Mouse (Mus musculus) embryonic fibroblast, embryonic 13.5 days (primary cell): ENCODE results near the gene Tagln2. TPM values are rescaled to one million over a fixed set of nuclear protein-coding genes. Genes with fewer than 3 reads are reported as not detected.

ENCODE experiments used
- H3K27ac ChIP-seq: 2 replicates; pipeline ENCODE4 v1.5.1; 2012; ENCODE audit warnings: low read length, control low read depth, inconsistent platforms; ENCODE audit not compliant: insufficient read depth
- H3K4me1 ChIP-seq: 2 replicates; pipeline ENCODE4 v1.6.1; 2011; ENCODE audit warnings: low read length; ENCODE audit not compliant: control insufficient read depth, insufficient read depth
- H3K4me3 ChIP-seq: 2 replicates; pipeline ENCODE4 v1.5.1; 2011; ENCODE audit warnings: mild to moderate bottlenecking, control low read depth, low read length; ENCODE audit not compliant: insufficient read depth
- CTCF ChIP-seq: IDR thresholded peaks from 2 replicates; pipeline ENCODE4 v1.5.1; 2011; ENCODE audit warnings: mild to moderate bottlenecking, control low read depth, low read length, moderate library complexity, borderline replicate concordance; ENCODE audit not compliant: insufficient read depth
- POLR2A ChIP-seq: IDR thresholded peaks from 2 replicates; pipeline ENCODE4 v1.6.1; 2011; ENCODE audit warnings: low read depth, mild to moderate bottlenecking, control low read depth, low read length, moderate library complexity
- polyA plus RNA-seq: library from polyadenylated mRNA; stranded (reverse); fragments of >200 nt; gene quantifications from 2 replicates; pipeline ENCODE4 v1.2.4, GENCODE M21; 2011; ENCODE audit warnings: low read depth; ENCODE audit not compliant: missing spikeins, insufficient read length

The Tagln2 gene
- polyA plus RNA-seq, 1 experiment, result 468 TPM

- TF ChIP-seq POLR2A, result no peak
- TF ChIP-seq CTCF, result no peak
- Histone ChIP-seq H3K4me3 (no peak overlapping the region), H3K4me1 (no peaks in the 10 kb centered on the region; the same call in 1 of the 2 replicates), H3K27ac (no peak overlapping the region)
Observed at GRCm38 (mm10) chr1:172462534-172462933, 37.3 kb upstream of the Tagln2 start.

- no peak for TF ChIP-seq CTCF
- no peak for TF ChIP-seq POLR2A
- H3K4me1 ChIP-seq, result no peaks in the 10 kb centered on the region
- no peak overlapping the region for H3K27ac ChIP-seq
- H3K4me3 ChIP-seq, result no peak overlapping the region
Observed at GRCm38 (mm10) chr1:172463387-172464333, 36.2 kb upstream of the Tagln2 start.

- TF ChIP-seq CTCF, result no peak
- TF ChIP-seq POLR2A, result no peak
Observed at GRCm38 (mm10) chr1:172468301-172468877, 31.5 kb upstream of the Tagln2 start.

GRCm38 (mm10) chr1:172469373-172469772 lies 30.5 kb upstream of the Tagln2 start:
- no peak overlapping the region for H3K27ac ChIP-seq
- H3K4me3 ChIP-seq, result no peak overlapping the region
- H3K4me1 ChIP-seq, result no peaks in the 10 kb centered on the region
- no peak for TF ChIP-seq CTCF
- no peak for TF ChIP-seq POLR2A

More at GRCm38 (mm10) chr1:172468301-172468877, 31.5 kb upstream of the Tagln2 start:
- H3K27ac ChIP-seq, result no peak overlapping the region
- H3K4me3 ChIP-seq, result no peak overlapping the region
- H3K4me1 ChIP-seq, result no peaks in the 10 kb centered on the region

GRCm38 (mm10) chr1:172469810-172470448 lies 29.9 kb upstream of the Tagln2 start:
- H3K4me1 ChIP-seq, result no peaks in the 10 kb centered on the region
- H3K4me3 ChIP-seq, result no peak overlapping the region
- no peak overlapping the region for H3K27ac ChIP-seq
- no peak for TF ChIP-seq POLR2A
- no peak for TF ChIP-seq CTCF

GRCm38 (mm10) chr1:172472909-172473308 lies 26.9 kb upstream of the Tagln2 start:
- no peak overlapping the region for H3K4me3 ChIP-seq
- TF ChIP-seq CTCF, result no peak
- TF ChIP-seq POLR2A, result no peak
- no peak overlapping the region for H3K27ac ChIP-seq
- H3K4me1 ChIP-seq, result no peaks in the 10 kb centered on the region

- Histone ChIP-seq H3K27ac (no peak overlapping the region), H3K4me1 (no peaks in the 10 kb centered on the region), H3K4me3 (no peak overlapping the region)
- TF ChIP-seq CTCF, result no peak
- TF ChIP-seq POLR2A, result no peak
Observed at GRCm38 (mm10) chr1:172474196-172474595, 25.7 kb upstream of the Tagln2 start.

GRCm38 (mm10) chr1:172475054-172475741 lies 24.6 kb upstream of the Tagln2 start, which contains the start of gene Slamf9:
Slamf9 (plus strand) TSS chr1:172475358.
- H3K4me3 ChIP-seq, result no peak within 1 kb of the TSS
- TF ChIP-seq CTCF (no peak), POLR2A (no peak)

GRCm38 (mm10) chr1:172478020-172478419 lies 21.8 kb upstream of the Tagln2 start:
- Histone ChIP-seq H3K27ac (no peak overlapping the region), H3K4me1 (no peaks in the 10 kb centered on the region), H3K4me3 (no peak overlapping the region)
- TF ChIP-seq CTCF (no peak), POLR2A (no peak)

More at GRCm38 (mm10) chr1:172475054-172475741, 24.6 kb upstream of the Tagln2 start, which contains the start of gene Slamf9:
- Histone ChIP-seq H3K4me1 (no peaks in the 10 kb centered on the region), H3K27ac (no peak within 1 kb of the TSS)
